Mouse (Mus musculus) spleen, adult 2 months (tissue): Measurements from ENCODE around the gene Nepn. TPM values are rescaled to one million over a fixed set of nuclear protein-coding genes. Genes with fewer than 3 reads are reported as not detected.
"Not testable (repeated sequence)": the region's sequence is repeated elsewhere in the genome, so short reads cannot be mapped to it uniquely, and the experiment has no call there.

Experiments used
- DNase-seq, 2 experiments: peaks; one replicate each; pipeline versions ENCODE4 v3.0.0 to v3.0.0-alpha.2; 2012 to 2021; ENCODE audit warnings: low spot score in 2 of 2, low read depth in 1 of 2
- H3K27ac ChIP-seq: fragments of 200-500 bp; 2 replicates; pipeline ENCODE4 v1.5.1; 2012; ENCODE audit warnings: low read length, inconsistent platforms; ENCODE audit not compliant: insufficient read depth
- H3K27me3 ChIP-seq: fragments of 200-500 bp; 2 replicates; pipeline ENCODE4 v1.6.1; 2012; ENCODE audit warnings: mild to moderate bottlenecking, moderate library complexity, low read length, inconsistent platforms; ENCODE audit not compliant: control insufficient read depth, insufficient read depth
- H3K36me3 ChIP-seq: fragments of 200-500 bp; 2 replicates; pipeline ENCODE4 v1.6.1; 2012; ENCODE audit warnings: mild to moderate bottlenecking, low read length, inconsistent platforms; ENCODE audit not compliant: control insufficient read depth, insufficient read depth
- H3K4me1 ChIP-seq: fragments of 200-500 bp; 2 replicates; pipeline ENCODE4 v1.6.1; 2011; ENCODE audit warnings: inconsistent platforms; ENCODE audit not compliant: control insufficient read depth, insufficient read depth, insufficient read length
- H3K4me3 ChIP-seq: fragments of 200-500 bp; 2 replicates; pipeline ENCODE4 v1.5.1; 2011; ENCODE audit warnings: mild to moderate bottlenecking, inconsistent platforms; ENCODE audit not compliant: insufficient read depth, insufficient read length; ENCODE audit errors: extremely low read depth
- CTCF ChIP-seq: fragments of 200-500 bp; IDR thresholded peaks from 2 replicates; pipeline ENCODE4 v1.5.1; 2011; ENCODE audit warnings: mild to moderate bottlenecking, inconsistent platforms; ENCODE audit not compliant: insufficient read depth, insufficient read length, insufficient replicate concordance; ENCODE audit errors: extremely low read depth
- POLR2A ChIP-seq: fragments of 200-500 bp; IDR thresholded peaks from 2 replicates; pipeline ENCODE4 v1.6.1; 2011; ENCODE audit warnings: low read depth, low read length, inconsistent platforms
- WGBS: fragments of 180-500 bp; shearing (Covaris S2); methylation state at CpG from one replicate; pipeline ENCODE4 v1.1.7; 2018; 5-methylcytosine and 5-hydroxymethylcytosine counted together
- polyA plus RNA-seq: library from polyadenylated mRNA; depleted of rRNA; stranded (reverse); fragments of >200 nt; gene quantifications from 2 replicates; pipeline ENCODE4 v1.2.3, GENCODE M21; 2012; rRNA removed

Nepn gene
- polyA plus RNA-seq = not detected in 2 replicates

DNA sequence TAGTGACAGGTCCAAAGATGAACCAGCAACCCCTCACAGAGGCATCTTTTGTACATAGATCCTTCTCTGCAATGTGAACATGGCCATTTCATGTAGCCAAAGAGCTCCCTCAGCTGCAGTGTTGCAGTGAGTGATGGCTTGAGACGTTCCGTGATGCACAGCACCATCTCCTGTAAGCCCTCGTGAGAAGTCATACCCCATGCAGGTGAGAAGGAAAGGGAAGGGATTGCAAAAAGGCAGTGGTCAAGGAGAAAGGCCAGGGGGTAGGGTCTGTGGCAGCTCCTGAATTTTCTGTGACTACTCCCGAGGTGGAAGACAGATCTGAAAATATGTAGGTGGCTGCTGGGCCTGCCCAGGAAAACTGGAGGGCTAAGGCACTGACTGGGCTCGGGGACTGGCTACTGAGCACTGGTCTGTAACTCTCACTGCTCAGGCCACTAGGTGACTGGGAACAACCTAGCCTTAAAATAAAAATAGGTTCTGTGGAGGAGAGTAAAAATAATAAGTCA lies at the start of gene Nepn:
Gene Nepn, plus strand, starts transcription at position 51 of the 509 bp plus-strand sequence.
- DNase-seq = no peak
- H3K4me1 ChIP-seq = no peaks in the 10 kb centered on the region
- WGBS = 78% methylated on average over 5 of the region's 5 CpGs
- TF ChIP-seq POLR2A (no peak), CTCF (no peak)
- H3K36me3 ChIP-seq = no peaks in the 10 kb centered on the region
- H3K27ac ChIP-seq = no peak within 1 kb of the TSS
- H3K27me3 ChIP-seq = 0 out of 2 replicates have a peak, but pooled peaks cover 3% of the 10 kb centered on the region
- no peak within 1 kb of the TSS for H3K4me3 ChIP-seq

DNA sequence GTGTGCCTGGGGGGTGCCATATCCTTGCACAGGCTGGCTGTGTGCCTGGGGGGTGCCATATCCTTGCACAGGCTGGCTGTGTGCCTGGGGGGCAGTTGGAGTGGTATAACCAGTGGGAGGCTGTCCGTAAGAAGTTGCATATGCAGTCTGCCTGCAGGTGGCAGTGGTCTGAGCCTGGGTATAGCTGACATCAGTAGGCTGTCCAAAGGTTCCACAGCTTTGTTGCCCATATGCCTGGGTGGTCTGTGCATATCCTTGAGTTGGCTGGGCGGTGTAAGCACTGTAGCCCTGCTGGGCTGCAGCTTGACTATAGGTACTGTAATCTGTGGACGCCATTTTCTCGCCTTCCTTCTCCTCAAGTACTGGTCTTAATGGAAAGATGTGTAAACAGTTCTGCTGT lies 45.4 kb upstream of the Nepn start:
- DNase-seq, H3K27ac ChIP-seq, H3K27me3 ChIP-seq, H3K4me3 ChIP-seq, H3K4me1 ChIP-seq: not testable (repeated sequence)
- H3K36me3 ChIP-seq = peaks cover 24% of the 10 kb centered on the region
- 97% methylated on average over 4 of the region's 4 CpGs for WGBS

DNA sequence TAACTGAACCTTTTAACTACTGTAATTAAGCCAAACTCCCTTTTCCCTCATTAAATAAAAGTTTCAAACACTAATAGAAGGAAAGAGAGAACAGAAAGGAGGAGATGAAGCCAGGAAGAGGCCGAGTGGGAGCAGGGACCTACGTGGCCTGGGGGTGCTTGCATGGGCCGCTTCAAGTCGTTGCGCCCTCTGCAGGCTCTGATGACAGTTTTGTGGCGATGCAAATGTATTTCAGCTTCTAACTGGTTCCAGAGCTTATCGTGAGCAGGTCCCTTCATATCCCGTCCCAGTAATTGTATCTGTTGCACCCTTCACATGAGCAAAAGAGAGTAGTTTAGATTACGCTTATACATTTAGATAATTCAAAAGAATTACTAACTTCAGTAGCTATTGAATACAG lies 35.6 kb upstream of the Nepn start:
- no peak for DNase-seq
- 95% methylated on average over 9 of the region's 9 CpGs for WGBS

DNA sequence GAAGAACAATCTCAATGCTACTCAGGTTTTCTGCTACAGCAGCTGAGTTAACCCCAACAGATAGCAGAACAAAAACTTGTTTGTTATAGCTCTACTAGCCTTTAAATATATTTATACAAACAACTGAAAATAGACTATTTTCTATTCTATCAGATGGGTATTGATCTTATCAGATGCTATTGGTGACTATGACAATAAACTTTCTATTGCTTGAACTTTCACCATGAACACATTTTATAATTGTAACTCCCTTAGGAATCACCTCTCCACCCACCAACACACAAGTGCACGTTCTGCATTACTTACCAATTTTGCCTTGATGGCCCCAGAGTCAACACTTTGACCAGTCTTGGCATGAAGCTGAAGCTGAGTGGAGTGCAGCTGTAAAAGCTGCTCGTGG lies 30.3 kb upstream of the Nepn start, which contains the start of gene Gm26741:
Gene Gm26741, plus strand, starts transcription at position 301 of the 400 bp plus-strand sequence.
- Histone ChIP-seq H3K27me3 (no peaks in the 10 kb centered on the region), H3K36me3 (peaks cover 7% of the 10 kb centered on the region), H3K27ac (no peak within 1 kb of the TSS), H3K4me3 (no peak within 1 kb of the TSS), H3K4me1 (no peaks in the 10 kb centered on the region)
- TF ChIP-seq POLR2A (no peak), CTCF (no peak)
- WGBS = 89% methylated on average over 2 of the region's 2 CpGs
- DNase-seq = no peak

More for the DNA sequence above, 35.6 kb upstream of the Nepn start:
- TF ChIP-seq POLR2A = no peak
- no peak for TF ChIP-seq CTCF
- Histone ChIP-seq H3K36me3 (peaks cover 26% of the 10 kb centered on the region), H3K4me1 (no peaks in the 10 kb centered on the region), H3K4me3 (no peak overlapping the region), H3K27ac (no peak overlapping the region), H3K27me3 (no peaks in the 10 kb centered on the region)

DNA sequence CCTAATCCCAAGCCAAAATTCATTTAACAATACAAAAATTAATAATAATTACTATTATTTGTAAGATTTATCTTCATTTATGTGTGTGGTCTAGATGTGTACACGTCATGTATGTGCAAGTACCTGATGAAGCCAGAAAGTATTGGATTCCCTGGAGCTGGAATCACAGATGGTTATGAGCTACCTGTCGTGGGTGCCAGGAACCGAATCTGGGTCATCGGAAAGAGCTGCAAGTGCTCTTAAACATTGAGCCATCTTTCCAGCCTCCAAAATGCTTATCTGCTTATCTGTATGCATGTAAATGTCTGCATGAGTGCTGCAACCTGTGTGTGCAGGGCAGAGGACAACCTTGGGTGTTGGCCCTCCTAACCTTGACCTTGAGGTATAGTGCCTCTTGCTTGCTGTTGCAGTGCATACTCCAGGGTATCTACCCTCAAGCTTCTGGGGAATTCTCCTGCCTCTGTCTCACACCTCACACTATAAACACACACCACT lies 28.5 kb upstream of the Nepn start:
- peaks cover 4% of the 10 kb centered on the region for H3K36me3 ChIP-seq

DNA sequence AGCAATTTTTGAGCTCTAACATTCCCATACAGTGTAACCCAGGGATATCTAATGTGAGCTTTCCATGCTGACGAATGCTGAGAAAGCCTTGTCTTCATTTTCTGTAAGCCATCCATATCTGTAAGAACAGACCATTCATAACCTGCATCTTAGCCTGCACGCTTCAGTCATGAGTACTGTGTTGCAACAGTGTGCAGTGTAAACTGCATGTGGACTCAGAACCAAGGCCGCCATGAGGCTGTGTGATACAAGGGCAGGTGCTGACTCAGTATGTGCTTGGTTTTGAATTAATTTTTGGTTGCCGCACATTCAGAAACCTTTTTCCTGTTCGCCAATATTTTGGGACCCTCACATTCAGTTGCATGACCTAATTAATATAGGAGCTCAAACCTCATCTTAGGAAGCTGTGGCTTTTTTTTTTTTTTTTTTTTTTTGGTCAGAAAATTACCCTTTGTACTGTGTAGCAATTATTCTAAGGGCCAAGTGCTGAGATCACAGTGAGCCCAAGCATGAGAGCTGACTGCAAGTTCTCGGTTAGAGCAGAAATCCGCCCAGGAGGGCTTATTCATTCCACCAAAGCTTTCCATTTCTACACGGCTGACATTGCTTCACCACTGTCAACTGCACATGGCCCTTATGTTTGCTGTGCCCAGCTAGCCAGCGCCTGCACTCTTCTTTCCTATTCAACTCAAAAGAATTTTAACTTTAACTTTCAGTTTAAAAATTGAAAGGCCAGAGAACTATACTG lies 27.7 kb upstream of the Nepn start:
- Histone ChIP-seq H3K4me1 (no peaks in the 10 kb centered on the region), H3K4me3 (no peak overlapping the region), H3K27me3 (no peaks in the 10 kb centered on the region), H3K27ac (no peak overlapping the region), H3K36me3 (peaks cover 4% of the 10 kb centered on the region)
- DNase-seq = no peak
- no peak for TF ChIP-seq POLR2A
- TF ChIP-seq CTCF = no peak
- 93% methylated on average over 9 of the region's 9 CpGs for WGBS

More for the DNA sequence above, 28.5 kb upstream of the Nepn start:
- no peak for DNase-seq
- H3K27ac ChIP-seq = no peak overlapping the region
- no peak overlapping the region for H3K4me3 ChIP-seq
- no peaks in the 10 kb centered on the region for H3K4me1 ChIP-seq
- no peak for TF ChIP-seq CTCF
- no peak for TF ChIP-seq POLR2A
- 98% methylated on average over 4 of the region's 4 CpGs for WGBS
- no peaks in the 10 kb centered on the region for H3K27me3 ChIP-seq

DNA sequence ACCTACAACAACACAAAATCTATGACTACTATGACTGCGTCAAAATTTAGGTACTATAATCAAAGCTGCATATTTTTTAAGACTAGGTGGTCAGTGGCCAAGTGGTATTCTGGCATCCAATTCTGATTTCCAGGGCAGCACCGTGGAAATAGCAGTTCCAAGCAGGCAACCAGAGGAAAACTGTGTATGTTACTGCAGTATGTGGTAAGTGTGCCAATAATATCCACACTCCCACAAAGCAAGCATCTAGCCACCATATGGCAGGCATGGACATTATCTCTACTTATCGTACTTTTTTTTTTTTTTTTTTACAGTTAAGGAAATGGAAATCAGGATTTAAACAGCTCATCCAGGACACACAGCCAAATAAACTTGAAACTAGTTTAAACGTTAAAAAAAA lies 20.4 kb upstream of the Nepn start:
- DNase-seq = no peak
- Histone ChIP-seq H3K36me3 (0 out of 2 replicates have a peak, but pooled peaks cover 1% of the 10 kb centered on the region), H3K27me3 (no peaks in the 10 kb centered on the region), H3K27ac (no peak overlapping the region), H3K4me3 (no peak overlapping the region), H3K4me1 (no peaks in the 10 kb centered on the region; the same call in 1 of the 2 replicates)
- 88% methylated on average over 4 of the region's 4 CpGs for WGBS
- TF ChIP-seq CTCF (no peak), POLR2A (no peak)
